Mouse (Mus musculus) mouse embryonic stem cell (cell line): ENCODE measurements around the gene Stac2.

ENCODE experiments used
- in situ Hi-C, 2 experiments: fragments of 300-500 bp; cut with MboI; formaldehyde crosslinking; loops; 1 replicate in 1 of 2; 3 replicates in 1 of 2; pipeline ENCODE4 v1.14.3; 2019 to 2020; ENCODE audit warnings: low sequenced_read_pairs in 2 of 2, low pct_unique_long_range_greater_than_20kb in 1 of 2, mixed read lengths in 1 of 2; ENCODE audit not compliant: unreplicated experiment in 1 of 2

Gene Stac2

DNA sequence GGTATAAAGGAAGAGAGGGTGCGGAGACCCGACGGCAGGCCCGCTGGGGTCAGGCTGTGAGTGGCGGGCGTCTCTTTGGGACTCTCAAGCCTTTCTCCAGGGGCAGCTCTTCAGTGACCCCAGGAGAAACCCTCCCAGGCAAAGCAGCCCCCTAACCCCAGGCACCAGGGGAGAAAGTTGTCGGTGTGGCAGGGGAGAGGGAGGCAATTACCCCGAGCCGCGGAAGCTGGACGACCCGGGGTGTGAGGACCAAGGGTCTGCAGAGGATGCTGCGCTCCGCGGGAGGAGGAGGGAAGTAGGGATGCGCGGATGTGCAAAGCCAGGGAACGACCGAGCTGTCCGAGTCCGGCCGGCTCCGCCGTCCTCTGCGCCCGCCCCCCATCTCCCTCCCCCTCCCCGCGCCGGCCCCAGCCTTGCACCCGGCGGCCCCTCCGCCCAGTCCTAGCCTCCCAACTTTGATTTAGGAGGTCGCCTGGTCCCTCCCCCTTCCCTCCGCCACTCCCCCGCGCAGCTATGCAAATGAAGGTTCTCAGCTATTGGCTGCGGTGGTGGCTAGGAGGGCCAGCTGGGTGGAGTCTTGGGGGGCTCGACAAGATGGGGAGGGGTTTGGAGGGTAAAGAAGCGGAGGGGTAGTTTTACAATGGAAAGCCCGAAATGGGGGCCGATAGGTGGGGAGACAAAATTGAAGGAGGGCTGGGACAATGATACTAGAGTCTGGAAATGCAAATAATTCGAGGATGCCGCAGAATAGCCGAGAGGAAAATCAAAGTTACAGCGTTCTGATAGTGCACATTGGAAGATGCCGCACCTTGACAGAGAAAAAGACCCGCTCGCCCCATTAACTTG, at the start of gene Stac2:
Stac2 (minus strand) TSS at position 474 of the 846 bp plus-strand sequence.
- in situ Hi-C loops, result no loop called here

- in situ Hi-C loops, result no loop called here
Measured at GRCm38 (mm10) chr11:98101332-98101731, 48.1 kb upstream of the Stac2 start.

- in situ Hi-C loops, result no loop called here
Measured at GRCm38 (mm10) chr11:98090583-98090982, 37.3 kb upstream of the Stac2 start.

GRCm38 (mm10) chr11:98088224-98088623, 35.0 kb upstream of the Stac2 start:
- in situ Hi-C loops, result no loop called here

GRCm38 (mm10) chr11:98086574-98086973, 33.3 kb upstream of the Stac2 start:
- in situ Hi-C loops, result no loop called here

- in situ Hi-C loops, result no loop called here
Measured at GRCm38 (mm10) chr11:98086141-98086540, 32.9 kb upstream of the Stac2 start.

GRCm38 (mm10) chr11:98082745-98083144, 29.5 kb upstream of the Stac2 start:
- in situ Hi-C loops, result no loop called here

DNA sequence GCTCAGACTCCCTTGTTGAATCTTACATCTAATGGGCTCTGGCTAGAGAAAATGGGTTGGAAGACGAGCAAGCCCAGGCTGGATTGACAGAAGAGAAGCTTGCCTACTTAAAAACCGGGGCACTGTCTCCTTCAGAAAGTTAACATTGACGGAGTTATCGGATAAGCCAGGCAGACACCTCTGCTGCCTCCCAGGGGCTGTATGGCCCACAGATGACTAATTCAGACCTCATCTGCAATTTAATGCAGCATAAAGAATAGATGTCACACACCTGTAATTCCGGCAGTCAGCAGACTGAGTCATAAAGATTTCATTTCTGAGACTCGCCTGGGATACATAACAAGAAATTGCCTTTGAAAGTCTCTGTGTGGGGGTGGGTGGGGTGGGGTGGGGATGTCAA, 27.2 kb upstream of the Stac2 start:
- in situ Hi-C loops, result no loop called here

DNA sequence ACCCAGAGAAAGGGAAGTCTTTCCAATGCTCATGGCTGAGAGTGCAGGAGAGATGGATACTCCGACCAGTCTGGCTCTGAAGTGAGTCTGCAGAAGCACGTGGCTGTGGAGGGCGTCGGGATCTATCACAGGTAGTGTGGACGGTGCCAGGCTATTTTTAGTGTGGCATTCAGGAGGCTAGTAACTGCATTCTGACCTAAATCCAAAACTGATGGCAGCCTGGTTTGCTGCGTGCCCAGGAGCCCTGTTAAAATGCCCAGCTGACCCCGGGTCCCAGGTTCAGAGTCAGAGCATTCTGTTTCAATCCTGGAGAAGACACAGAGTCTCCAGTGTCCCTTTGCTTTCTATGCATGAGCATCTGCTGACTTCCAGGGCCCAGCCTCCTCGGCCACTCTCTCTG, 23.8 kb upstream of the Stac2 start:
- in situ Hi-C loops, result no loop called here

- in situ Hi-C loops, result no loop called here
Measured at GRCm38 (mm10) chr11:98075195-98075808, 22.0 kb upstream of the Stac2 start.

GRCm38 (mm10) chr11:98073442-98073841, 20.2 kb upstream of the Stac2 start:
- in situ Hi-C loops, result no loop called here

- in situ Hi-C loops, result no loop called here
Measured at GRCm38 (mm10) chr11:98067255-98067654, 14.0 kb upstream of the Stac2 start.

DNA sequence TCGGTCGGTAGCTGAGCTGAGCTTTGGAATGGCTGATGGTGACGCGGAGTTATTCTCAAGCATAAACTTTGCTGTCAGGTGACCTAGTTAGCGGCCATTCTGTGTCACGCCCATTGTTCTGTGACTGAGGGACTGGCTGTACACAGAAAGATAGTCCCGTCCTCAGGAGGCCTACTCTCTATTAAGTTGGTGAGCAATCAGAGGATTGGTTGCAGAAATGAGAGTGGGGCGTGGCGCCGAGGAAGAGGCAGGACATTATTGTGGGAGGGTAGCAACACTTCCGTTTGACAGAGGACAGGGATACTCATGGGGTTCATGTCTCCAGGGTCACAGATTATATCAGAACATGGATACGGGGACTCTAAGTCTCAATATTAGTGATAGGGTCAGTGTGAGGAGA, 12.9 kb upstream of the Stac2 start:
- in situ Hi-C loops, result no loop called here

- in situ Hi-C loops, result no loop called here
Measured at GRCm38 (mm10) chr11:98061904-98062562, 8.8 kb upstream of the Stac2 start.

GRCm38 (mm10) chr11:98061441-98061840, 8.2 kb upstream of the Stac2 start:
- in situ Hi-C loops, result no loop called here

DNA sequence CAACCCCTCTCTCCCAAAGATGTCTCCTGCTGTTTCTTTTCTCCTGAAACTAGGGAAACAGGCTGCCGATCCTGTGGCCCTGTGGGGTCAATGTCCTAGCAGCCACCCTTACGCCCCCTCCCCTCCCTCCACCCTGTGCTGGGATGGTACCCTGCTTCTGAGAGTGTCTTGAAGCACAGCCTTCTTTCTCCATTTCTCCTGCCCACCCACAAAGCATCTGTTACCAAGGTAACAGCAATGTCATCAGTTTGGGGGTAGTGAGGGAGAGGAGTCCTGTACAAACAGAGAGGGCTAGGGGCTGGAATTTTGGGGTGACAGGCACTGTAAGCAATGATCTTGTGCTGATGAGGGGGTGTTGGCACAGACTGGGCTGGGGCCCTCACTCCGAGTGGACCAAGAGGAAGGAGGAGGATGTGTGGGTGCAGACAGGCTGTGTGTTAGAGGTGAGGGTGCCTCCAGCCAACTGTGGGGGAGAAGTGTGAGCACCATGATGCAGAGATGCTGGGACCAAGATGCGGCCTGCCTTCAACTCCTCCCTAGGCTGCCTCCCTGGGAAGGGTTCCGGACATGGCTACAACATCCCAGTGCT, 6.9 kb upstream of the Stac2 start:
- in situ Hi-C loops, result no loop called here

GRCm38 (mm10) chr11:98059662-98060061, 6.4 kb upstream of the Stac2 start:
- in situ Hi-C loops, result no loop called here

DNA sequence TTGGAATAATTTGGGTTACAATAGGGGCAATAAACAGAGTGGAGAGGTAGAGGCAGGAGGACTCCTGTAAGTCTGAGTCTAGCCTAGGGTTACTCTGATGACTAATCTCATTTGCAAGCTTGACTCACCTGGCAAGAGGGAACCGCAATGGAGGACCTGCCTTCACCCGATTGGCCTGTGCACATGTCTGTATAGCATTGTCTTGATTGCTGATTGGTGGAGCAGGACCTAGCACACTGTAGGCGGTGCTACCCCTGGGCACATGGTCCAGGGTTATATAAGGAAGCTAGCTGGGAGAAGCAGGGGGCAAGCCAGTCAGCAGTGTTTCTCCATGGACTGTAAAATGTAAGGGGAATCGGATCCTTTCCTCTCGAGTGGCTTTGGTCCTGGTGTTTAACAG, 4.7 kb upstream of the Stac2 start:
- in situ Hi-C loops, result no loop called here

DNA sequence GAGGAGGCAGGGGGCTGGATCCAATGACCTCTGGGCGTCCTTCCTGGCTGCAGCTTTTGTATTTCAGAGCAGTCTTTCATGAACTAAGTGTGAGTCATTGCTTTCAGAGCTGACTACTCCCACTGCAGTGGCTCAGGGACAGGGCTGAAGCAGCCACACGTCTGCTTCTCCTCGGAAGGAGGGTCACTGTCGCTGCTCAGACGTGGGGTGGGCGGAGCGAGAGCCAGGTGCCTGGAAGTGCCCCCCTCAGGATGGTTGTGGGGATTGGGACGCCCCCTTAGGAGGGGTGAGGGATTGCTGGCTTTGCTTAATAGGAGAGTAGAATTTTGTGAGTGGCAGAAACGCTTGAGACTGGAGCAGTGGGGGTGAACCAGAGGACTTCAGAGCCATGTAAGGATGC, 4.2 kb upstream of the Stac2 start:
- in situ Hi-C loops, result no loop called here
